Mouse (Mus musculus): ENCODE measurements around the gene Lyrm7.

DNA sequence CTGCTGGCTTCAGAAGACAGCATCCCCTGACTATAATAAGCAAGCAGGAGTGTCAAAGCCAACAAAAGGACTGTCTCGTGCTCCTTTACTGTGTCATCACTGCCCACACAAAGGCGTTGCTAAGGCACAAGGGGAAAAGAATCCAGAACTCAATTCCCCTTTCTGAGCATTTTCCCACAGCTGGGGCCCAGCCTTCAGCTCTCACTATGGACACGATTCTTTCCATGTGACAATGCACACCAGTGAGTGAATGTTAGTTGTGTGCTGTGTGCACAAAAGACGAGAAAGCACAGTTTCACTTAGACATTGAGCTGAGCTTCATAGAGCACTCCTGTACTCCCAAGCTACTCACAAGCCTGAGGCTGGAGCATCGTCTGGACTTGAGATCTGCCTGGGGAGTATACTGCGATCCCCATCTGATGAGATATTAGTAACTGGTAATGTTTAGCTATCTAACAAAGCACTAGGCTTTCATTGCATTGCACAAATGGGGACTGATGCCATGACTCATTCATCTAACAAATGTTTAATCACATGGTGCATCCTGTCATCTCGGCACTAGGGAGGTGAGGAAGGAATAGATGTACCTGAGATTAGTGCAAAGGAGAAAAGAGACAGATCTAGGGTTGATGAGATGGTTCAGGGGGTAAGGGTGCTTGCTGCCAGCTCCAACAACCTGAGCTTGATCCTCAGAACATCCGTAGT is 47.8 kb downstream of the Lyrm7 start:
- TF ChIP-seq CTCF (IDR thresholded peaks at IDR 0.05; ENCODE audit: borderline replicate concordance, control insufficient read depth, extremely low read depth, insufficient read depth, low read length, poor library complexity) (no peak), POLR2A (IDR thresholded peaks at IDR 0.05; ENCODE audit: control insufficient read depth, extremely low read depth, insufficient read depth, low read length, poor library complexity) (no peak)
